Mouse (Mus musculus): ENCODE measurements around the gene Snx27.

GRCm38 (mm10) chr3:94613258-94613878 is 30.9 kb upstream of the Snx27 start:
- no peak for TF ChIP-seq CTCF (IDR thresholded peaks at IDR 0.05; ENCODE audit: low read depth, low read length)
- TF ChIP-seq POLR2A (IDR thresholded peaks at IDR 0.05; ENCODE audit: borderline replicate concordance, low read depth, low read length), result no peak

Data from bone marrow macrophage, adult 2 months (primary cell).